22 mouse cellular contexts compared by ENCODE assay signal in genomic region chr10:106113083-106113482, GRCm38 (mm10).
"Had no signal": no experiment of that assay in that cellular context is flagged by ENCODE, and none has a peak within 500 bp of the region (broad histone marks: within the 10 kb centered on the region; RNA-seq: fewer than 3 reads in every experiment).

No protein-coding gene starts in this region.

- H3K4me3 ChIP-seq: heart, adult 2 months; heart, embryonic 13.5 days; heart, embryonic 15.5 days; hindbrain, embryonic 13.5 days; hindbrain, embryonic 15.5 days; limb, embryonic 13.5 days; limb, embryonic 15.5 days; liver, embryonic 13.5 days; liver, embryonic 15.5 days had no signal

- H3K9ac ChIP-seq: heart, embryonic 13.5 days; heart, embryonic 15.5 days; hindbrain, embryonic 13.5 days; hindbrain, embryonic 15.5 days; limb, embryonic 13.5 days; limb, embryonic 15.5 days; liver, embryonic 13.5 days; liver, embryonic 15.5 days had no signal

- DNase-seq: gastrocnemius, postnatal 14 days; gastrocnemius, postnatal 36 days; heart, adult 11 months; heart, adult 2 months; heart, postnatal 14 days; heart, postnatal 36 days; kidney, adult 11 months; kidney, postnatal 25 days; layer of hippocampus, adult 9-11 months; layer of hippocampus, postnatal 36 days; left cerebral cortex, postnatal 4 days; liver, embryonic 13.5 days had no signal

- ATAC-seq: hindbrain, postnatal 0 days; intestine, embryonic 16.5 days had no signal

- H3K36me3 ChIP-seq: heart, embryonic 13.5 days; heart, embryonic 15.5 days; hindbrain, embryonic 13.5 days; hindbrain, embryonic 15.5 days; limb, embryonic 13.5 days; limb, embryonic 15.5 days; liver, embryonic 13.5 days; liver, embryonic 15.5 days had no signal

- H3K4me2 ChIP-seq: heart, embryonic 11.5 days; heart, embryonic 13.5 days; heart, embryonic 15.5 days; hindbrain, embryonic 13.5 days; hindbrain, embryonic 15.5 days; limb, embryonic 13.5 days; limb, embryonic 15.5 days; liver, embryonic 13.5 days; liver, embryonic 15.5 days had no signal

- H3K27ac ChIP-seq: heart, adult 2 months; heart, embryonic 13.5 days; heart, embryonic 15.5 days; hindbrain, embryonic 13.5 days; hindbrain, embryonic 15.5 days; hindbrain, postnatal 0 days; limb, embryonic 13.5 days; limb, embryonic 15.5 days; liver, embryonic 13.5 days; liver, embryonic 15.5 days had no signal

- H3K4me1 ChIP-seq: heart, embryonic 13.5 days; heart, embryonic 15.5 days; hindbrain, embryonic 13.5 days; hindbrain, embryonic 15.5 days; limb, embryonic 13.5 days; limb, embryonic 15.5 days; liver, embryonic 13.5 days; liver, embryonic 15.5 days had no signal

- H3K27me3 ChIP-seq: heart, embryonic 13.5 days; heart, embryonic 15.5 days; hindbrain, embryonic 13.5 days; hindbrain, embryonic 15.5 days; limb, embryonic 13.5 days; limb, embryonic 15.5 days; liver, embryonic 13.5 days; liver, embryonic 15.5 days had no signal

- H3K9me3 ChIP-seq: heart, embryonic 13.5 days; heart, embryonic 15.5 days; hindbrain, embryonic 13.5 days; hindbrain, embryonic 15.5 days; limb, embryonic 13.5 days; limb, embryonic 15.5 days; liver, embryonic 13.5 days; liver, embryonic 15.5 days had no signal
